Mouse (Mus musculus): ENCODE results near the gene Il24.

GRCm38 (mm10) chr1:130918323-130918980 lies 31.2 kb upstream of the Il24 start:
- TF ChIP-seq CTCF (IDR thresholded peaks at IDR 0.05; ENCODE audit: low read depth, low read length) (no peak), POLR2A (IDR thresholded peaks at IDR 0.05; ENCODE audit: insufficient read depth, low read length) (no peak), EP300 (IDR thresholded peaks at IDR 0.05; ENCODE audit: insufficient read depth, low read depth, low read length) (no peak)

Measured in ES-Bruce4 (cell line).